Mouse (Mus musculus) hindbrain, embryonic 14.5 days (tissue): ENCODE results near the gene Vipr2. TPM values are rescaled to one million over a fixed set of nuclear protein-coding genes. Genes with fewer than 3 reads are reported as not detected.

Experiments
- ATAC-seq: fragments of 200-750 bp; cut with Nextera tagmentation; 2 replicates; pipeline ENCODE4 v1.8.0; 2017; ENCODE audit warnings: moderate number of reproducible peaks, mild to moderate bottlenecking, moderate TSS enrichment, moderate library complexity; ENCODE audit not compliant: low FRiP score
- DNase-seq: peaks from one replicate; pipeline ENCODE4 v3.0.0-alpha.2; 2015; ENCODE audit warnings: low spot score
- H3K27ac ChIP-seq: fragments of 300-500 bp; sonication (generic); 2 replicates; pipeline ENCODE4 v1.5.1; 2014; ENCODE audit warnings: mild to moderate bottlenecking, moderate library complexity
- H3K27me3 ChIP-seq: fragments of 300-500 bp; sonication (generic); 2 replicates; pipeline ENCODE4 v1.6.1; 2014; ENCODE audit warnings: mild to moderate bottlenecking, low read length, mixed read lengths; ENCODE audit not compliant: control insufficient read depth, insufficient read depth
- H3K36me3 ChIP-seq: fragments of 300-500 bp; sonication (generic); replicated peaks from 2 replicates; pipeline ENCODE4 v1.6.1; 2014; ENCODE audit not compliant: control insufficient read depth, insufficient read depth
- H3K4me1 ChIP-seq: fragments of 300-500 bp; sonication (generic); replicated peaks from 2 replicates; pipeline ENCODE4 v1.6.1; 2014; ENCODE audit warnings: antibody characterized with exemption, low read length, mixed read lengths; ENCODE audit not compliant: control insufficient read depth, insufficient read depth
- H3K4me2 ChIP-seq: fragments of 300-500 bp; sonication (generic); replicated peaks from 2 replicates; pipeline ENCODE4 v1.6.1; 2014; ENCODE audit warnings: mild to moderate bottlenecking, moderate library complexity
- H3K4me3 ChIP-seq: fragments of 300-500 bp; sonication (generic); replicated peaks from 2 replicates; pipeline ENCODE4 v1.5.1; 2014; ENCODE audit warnings: mild to moderate bottlenecking, low read length
- H3K9ac ChIP-seq: fragments of 300-500 bp; sonication (generic); 2 replicates; pipeline ENCODE4 v1.6.1; 2014
- H3K9me3 ChIP-seq: fragments of 300-500 bp; sonication (generic); 2 replicates; pipeline ENCODE4 v1.6.1; 2016; ENCODE audit warnings: low read length; ENCODE audit not compliant: control insufficient read depth
- WGBS: fragments of 180-500 bp; shearing (Covaris S2); extraction: QIAGEN DNeasy Blood & Tissue Kit; methylation state at CpG from one replicate; pipeline ENCODE4 v1.1.7; 2014; 5-methylcytosine and 5-hydroxymethylcytosine counted together
- polyA plus RNA-seq: library from polyadenylated mRNA; unstranded; fragments of >200 nt; fragmentation: Nextera tagmentation; extraction: Ambion mirVana; gene quantifications from 2 replicates; pipeline ENCODE4 v1.2.1, GENCODE M21; 2014

The Vipr2 gene
- polyA plus RNA-seq, 1 experiment from 2014 or later = 0.62 TPM

DNA sequence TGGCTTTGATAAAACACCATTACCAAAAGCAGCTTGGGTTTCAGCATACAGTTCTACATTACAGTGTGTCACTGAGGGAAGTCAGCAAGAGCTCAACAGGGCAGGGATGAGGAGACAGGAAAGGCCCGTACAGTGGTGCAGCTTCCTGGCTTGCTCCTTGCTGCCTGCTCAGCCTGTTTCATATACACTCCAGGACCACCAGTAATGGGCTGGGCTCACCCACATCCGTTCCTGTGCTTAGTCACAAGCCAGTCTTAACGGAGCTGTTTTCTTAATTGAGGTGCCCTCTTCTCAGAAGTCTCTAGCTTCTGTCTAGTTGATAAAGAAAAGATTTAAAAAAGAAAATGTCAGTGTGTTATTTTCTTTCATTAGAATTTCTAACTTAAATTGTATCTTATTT is 21.4 kb upstream of the Vipr2 start:
- peaks cover 73% of the 10 kb centered on the region for H3K36me3 ChIP-seq
- no peaks in the 10 kb centered on the region for H3K27me3 ChIP-seq
- H3K9me3 ChIP-seq = peaks cover 60% of the 10 kb centered on the region
- no peak overlapping the region for H3K27ac ChIP-seq
- H3K4me1 ChIP-seq = no peaks in the 10 kb centered on the region
- no peak overlapping the region for H3K4me2 ChIP-seq
- no peak overlapping the region for H3K4me3 ChIP-seq
- DNase-seq (no peak), ATAC-seq (no peak)
- WGBS = 92% methylated on average over 3 of the region's 3 CpGs
- no peak overlapping the region for H3K9ac ChIP-seq

GRCm38 (mm10) chr12:116061561-116062193 is 15.8 kb upstream of the Vipr2 start:
- H3K9me3 ChIP-seq = peaks cover 52% of the 10 kb centered on the region
- no peak overlapping the region for H3K4me3 ChIP-seq
- peaks cover 48% of the 10 kb centered on the region for H3K36me3 ChIP-seq
- 95% methylated on average over 5 of the region's 5 CpGs for WGBS
- no peaks in the 10 kb centered on the region for H3K4me1 ChIP-seq
- DNase-seq (no peak), ATAC-seq (peak; percentile 34; the same call in 1 of the 2 replicates)
- no peaks in the 10 kb centered on the region for H3K27me3 ChIP-seq
- H3K9ac ChIP-seq = no peak overlapping the region
- no peak overlapping the region for H3K4me2 ChIP-seq
- H3K27ac ChIP-seq = no peak overlapping the region

- H3K27me3 ChIP-seq = no peaks in the 10 kb centered on the region
- ATAC-seq (peak; percentile 40; the same call in 1 of the 2 replicates), DNase-seq (no peak)
- H3K4me2 ChIP-seq = no peak overlapping the region
- H3K4me3 ChIP-seq = no peak overlapping the region
- no peak overlapping the region for H3K9ac ChIP-seq
- H3K4me1 ChIP-seq = no peaks in the 10 kb centered on the region
- H3K36me3 ChIP-seq = peaks cover 43% of the 10 kb centered on the region
- H3K27ac ChIP-seq = no peak overlapping the region
- peaks cover 47% of the 10 kb centered on the region for H3K9me3 ChIP-seq
- 96% methylated on average over 2 of the region's 2 CpGs for WGBS
Observed at GRCm38 (mm10) chr12:116062194-116062583, 15.3 kb upstream of the Vipr2 start.

- ATAC-seq (no peak), DNase-seq (no peak)
- 95% methylated on average over 4 of the region's 4 CpGs for WGBS
- Histone ChIP-seq H3K4me2 (no peak overlapping the region), H3K9ac (no peak overlapping the region), H3K36me3 (peaks cover 37% of the 10 kb centered on the region), H3K4me1 (no peaks in the 10 kb centered on the region), H3K9me3 (peaks cover 47% of the 10 kb centered on the region), H3K27ac (no peak overlapping the region), H3K27me3 (no peaks in the 10 kb centered on the region), H3K4me3 (no peak overlapping the region)
Observed at GRCm38 (mm10) chr12:116063020-116063419, 14.5 kb upstream of the Vipr2 start.

DNA sequence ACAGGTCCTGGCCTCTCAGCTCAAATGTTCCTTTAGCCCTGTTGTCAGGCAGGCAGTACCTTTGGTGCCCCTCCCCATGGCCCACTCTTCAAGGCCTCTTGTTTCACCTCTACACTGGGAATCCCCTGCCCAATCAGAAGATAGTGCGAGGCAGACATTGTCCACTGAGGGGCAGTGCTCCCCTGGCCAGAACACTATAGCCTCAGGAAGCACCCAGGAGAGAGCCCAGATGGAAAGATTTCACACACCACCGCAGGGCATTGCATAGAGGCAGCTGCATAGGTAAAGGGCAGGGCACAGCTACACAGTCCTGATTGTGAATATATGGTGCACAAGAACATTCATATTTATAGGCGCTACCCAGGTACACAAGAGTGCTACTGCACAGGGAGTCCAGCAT is 6.5 kb upstream of the Vipr2 start:
- Histone ChIP-seq H3K9me3 (no peaks in the 10 kb centered on the region), H3K4me3 (no peak overlapping the region), H3K9ac (0 out of 2 replicates have a peak overlapping the region, but pooled peaks have one; percentile 6), H3K4me1 (no peaks in the 10 kb centered on the region), H3K36me3 (no peaks in the 10 kb centered on the region), H3K27ac (no peak overlapping the region), H3K4me2 (no peak overlapping the region), H3K27me3 (peaks cover 4% of the 10 kb centered on the region; the same call in 1 of the 2 replicates)
- ATAC-seq (peak; percentile 85), DNase-seq (peak; percentile 50)
- 23% methylated on average over 3 of the region's 3 CpGs for WGBS

- 1% methylated on average over 24 of the region's 24 CpGs for WGBS
- peak overlapping the region; percentile 56 for H3K4me3 ChIP-seq
- no peaks in the 10 kb centered on the region for H3K9me3 ChIP-seq
- DNase-seq = no peak
- H3K9ac ChIP-seq = peak overlapping the region; percentile 70
- peaks cover 3% of the 10 kb centered on the region; the same call in 1 of the 2 replicates for H3K4me1 ChIP-seq
- H3K36me3 ChIP-seq = no peaks in the 10 kb centered on the region
- peak overlapping the region; percentile 85 for H3K4me2 ChIP-seq
- ATAC-seq = peak; percentile 21; the same call in 1 of the 2 replicates
- H3K27ac ChIP-seq = no peak overlapping the region
- H3K27me3 ChIP-seq = peaks cover 27% of the 10 kb centered on the region
Observed at GRCm38 (mm10) chr12:116077855-116078366, 385 bp downstream of the Vipr2 start.

DNA sequence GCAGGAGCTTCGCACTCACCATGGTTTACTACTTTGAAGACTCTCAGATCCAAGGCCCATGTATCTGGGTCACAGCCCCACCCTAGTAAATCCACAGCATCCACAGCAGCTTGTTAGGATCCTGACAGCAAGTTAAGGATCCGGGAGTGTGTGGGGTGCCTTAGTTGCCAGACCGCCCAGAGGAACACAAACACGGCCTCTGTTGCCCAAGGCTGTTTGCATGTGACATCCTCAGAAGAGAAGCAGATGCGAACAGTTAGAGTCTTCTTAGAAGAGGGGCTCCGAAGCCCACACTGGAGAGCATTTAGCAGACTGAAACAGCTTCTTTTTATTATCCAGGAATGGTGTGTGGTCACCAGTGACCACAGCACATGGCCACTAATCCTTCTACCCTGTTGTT is 5.6 kb downstream of the Vipr2 start:
- no peak overlapping the region for H3K4me2 ChIP-seq
- DNase-seq (no peak), ATAC-seq (no peak)
- no peaks in the 10 kb centered on the region for H3K36me3 ChIP-seq
- H3K27me3 ChIP-seq = peaks cover 11% of the 10 kb centered on the region; the same call in 1 of the 2 replicates
- WGBS = 87% methylated on average over 6 of the region's 6 CpGs
- H3K4me3 ChIP-seq = no peak overlapping the region
- no peaks in the 10 kb centered on the region for H3K9me3 ChIP-seq
- no peak overlapping the region for H3K27ac ChIP-seq
- H3K9ac ChIP-seq = no peak overlapping the region
- peaks cover under 1% of the 10 kb centered on the region; the same call in 1 of the 2 replicates for H3K4me1 ChIP-seq

GRCm38 (mm10) chr12:116084294-116084693 is 6.8 kb downstream of the Vipr2 start:
- H3K4me2 ChIP-seq = no peak overlapping the region
- no peak overlapping the region for H3K9ac ChIP-seq
- no peaks in the 10 kb centered on the region for H3K4me1 ChIP-seq
- H3K27ac ChIP-seq = no peak overlapping the region
- no peak overlapping the region for H3K4me3 ChIP-seq
- WGBS = 82% methylated on average over 2 of the region's 2 CpGs
- no peaks in the 10 kb centered on the region for H3K9me3 ChIP-seq
- no peaks in the 10 kb centered on the region for H3K36me3 ChIP-seq
- peaks cover 2% of the 10 kb centered on the region; the same call in 1 of the 2 replicates for H3K27me3 ChIP-seq
- ATAC-seq = no peak
- DNase-seq = no peak

DNA sequence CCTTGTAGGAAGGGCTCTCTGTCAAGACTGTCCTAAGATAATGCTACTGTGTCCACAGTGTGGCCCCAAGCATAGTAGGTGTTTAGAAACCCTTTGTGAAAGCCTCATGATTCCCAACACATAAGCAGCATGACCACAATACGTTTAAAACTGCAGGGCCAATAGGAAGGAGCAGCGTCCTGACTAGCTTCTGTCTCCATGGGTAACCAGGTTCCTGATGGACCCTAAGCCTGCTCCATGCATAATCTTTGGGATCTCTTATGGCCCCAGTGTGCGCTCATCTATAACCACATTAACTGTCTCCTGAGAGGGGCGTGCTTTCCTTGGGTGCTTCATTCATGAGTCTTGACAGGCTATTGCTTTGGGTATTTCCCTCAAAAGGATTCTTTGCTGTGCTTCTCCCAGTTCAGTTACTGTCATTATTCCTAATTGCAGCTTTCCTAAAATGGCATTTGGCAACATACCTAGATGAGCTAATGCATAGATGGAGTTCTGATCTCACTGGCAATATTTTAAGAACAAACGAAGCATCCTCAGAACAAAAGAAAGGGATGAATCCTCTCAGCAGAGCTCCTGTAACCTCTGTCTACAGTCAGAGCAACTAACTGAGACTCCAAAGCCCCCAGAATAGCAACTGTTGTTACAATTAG is 9.6 kb downstream of the Vipr2 start:
- no peak overlapping the region for H3K4me3 ChIP-seq

More for the DNA sequence above, 9.6 kb downstream of the Vipr2 start:
- no peaks in the 10 kb centered on the region for H3K9me3 ChIP-seq
- H3K4me1 ChIP-seq = no peaks in the 10 kb centered on the region
- DNase-seq = no peak
- WGBS = 89% methylated on average over 5 of the region's 5 CpGs
- no peaks in the 10 kb centered on the region for H3K27me3 ChIP-seq
- no peak overlapping the region for H3K9ac ChIP-seq
- no peaks in the 10 kb centered on the region for H3K36me3 ChIP-seq
- no peak overlapping the region for H3K27ac ChIP-seq
- no peak overlapping the region for H3K4me2 ChIP-seq
- ATAC-seq = no peak
